Mouse (Mus musculus) MEL-GATA-1-ER (cell line): ENCODE measurements around the gene Gm29106.
"Not testable (repeated sequence)": the region's sequence is repeated elsewhere in the genome, so short reads cannot be mapped to it uniquely, and the experiment has no call there.

Experiments used
- DNase-seq: peaks from one replicate; pipeline ENCODE4 v3.0.0-alpha.2; 2012; ENCODE audit warnings: low read depth; ENCODE audit errors: extremely low read depth

Gm29106 gene

DNA sequence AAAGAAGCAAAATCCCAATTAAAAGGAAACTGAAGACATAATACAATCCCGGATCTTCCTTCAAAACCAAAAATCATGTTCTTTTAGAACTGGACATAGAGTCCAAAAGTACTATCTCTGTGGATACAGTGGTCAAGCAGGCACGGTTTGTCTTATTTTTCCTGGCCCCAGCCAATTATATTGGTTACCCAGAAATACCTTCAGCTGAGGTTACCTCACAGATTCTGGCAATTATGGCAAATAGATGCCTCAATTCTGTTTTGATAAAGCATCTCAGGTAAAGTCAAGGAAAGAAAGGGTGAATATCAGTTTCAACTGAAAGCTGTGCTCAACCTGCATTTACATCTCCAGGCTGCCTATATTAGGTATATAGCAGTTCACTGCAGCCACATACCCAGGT is at the start of gene Gm29106:
TSS of gene Gm29106 (plus strand) at position 301 of the 400 bp plus-strand sequence.
- DNase-seq = not testable (repeated sequence)

DNA sequence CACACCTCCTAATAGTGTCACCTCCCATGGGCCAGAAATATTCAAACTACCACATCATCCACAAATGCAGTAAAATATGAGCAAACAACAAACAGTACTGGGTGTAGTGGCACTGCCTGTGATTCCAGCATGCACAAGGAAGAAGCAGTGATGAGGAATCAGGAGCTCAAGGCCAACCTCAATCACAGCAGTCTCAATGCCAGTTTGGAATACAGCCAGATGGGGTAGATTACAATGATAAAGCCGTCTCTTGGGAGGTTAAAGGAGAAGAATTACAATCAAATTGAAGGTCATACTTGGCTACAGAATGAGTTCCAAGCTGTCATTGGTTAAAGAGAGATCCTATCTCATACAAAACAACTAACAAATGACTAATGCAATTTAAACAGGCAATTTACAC is 52.2 kb downstream of the Gm29106 start:
- no peak for DNase-seq

DNA sequence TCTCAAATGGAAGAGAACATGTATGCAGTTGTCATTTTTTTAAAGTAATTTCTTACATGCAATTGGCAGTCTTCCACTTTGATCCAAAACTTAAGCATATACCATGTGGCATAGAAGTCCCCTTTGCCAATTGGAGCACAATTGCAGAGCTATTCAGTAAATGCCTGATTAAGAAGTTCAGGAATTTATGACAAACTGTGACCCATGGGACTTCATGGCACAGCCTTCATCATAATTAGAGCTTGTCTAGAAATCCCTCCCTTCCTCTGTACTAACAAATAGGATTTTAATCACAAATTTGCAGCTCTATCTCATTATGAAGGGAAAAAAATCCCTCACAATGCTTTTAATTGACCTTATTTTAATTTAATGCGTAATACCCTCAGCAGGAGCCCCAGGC is 59.7 kb downstream of the Gm29106 start:
- no peak for DNase-seq
